Mouse (Mus musculus) midbrain, embryonic 14.5 days (tissue): Measurements from ENCODE around the gene Zfp605. TPM values are rescaled to one million over a fixed set of nuclear protein-coding genes. Genes with fewer than 3 reads are reported as not detected.

Source experiments
- ATAC-seq: fragments of 200-750 bp; cut with Nextera tagmentation; 2 replicates; pipeline ENCODE4 v1.8.0; 2017; ENCODE audit warnings: moderate number of reproducible peaks, moderate library complexity; ENCODE audit not compliant: low FRiP score, low TSS enrichment
- DNase-seq: peaks from one replicate; pipeline ENCODE4 v3.0.0-alpha.2; 2015
- H3K27ac ChIP-seq: fragments of 300-500 bp; sonication (generic); replicated peaks from 2 replicates; pipeline ENCODE4 v1.5.1; 2014; ENCODE audit warnings: mild to moderate bottlenecking, low read depth, low read length, moderate library complexity
- H3K27me3 ChIP-seq: fragments of 300-500 bp; sonication (generic); 2 replicates; pipeline ENCODE4 v1.6.1; 2014; ENCODE audit warnings: low read length, control low read depth, mixed read lengths; ENCODE audit not compliant: control insufficient read depth, insufficient read depth
- H3K36me3 ChIP-seq: fragments of 300-500 bp; sonication (generic); 2 replicates; pipeline ENCODE4 v1.6.1; 2014; ENCODE audit warnings: low read length, control low read depth; ENCODE audit not compliant: control insufficient read depth, insufficient read depth
- H3K4me1 ChIP-seq: fragments of 300-500 bp; sonication (generic); 2 replicates; pipeline ENCODE4 v1.6.1; 2014; ENCODE audit warnings: mild to moderate bottlenecking, antibody characterized with exemption, low read length, control low read depth; ENCODE audit not compliant: control insufficient read depth, insufficient read depth
- H3K4me2 ChIP-seq: fragments of 300-500 bp; sonication (generic); 2 replicates; pipeline ENCODE4 v1.6.1; 2014; ENCODE audit warnings: mild to moderate bottlenecking, low read length, moderate library complexity
- H3K4me3 ChIP-seq: fragments of 300-500 bp; sonication (generic); replicated peaks from 2 replicates; pipeline ENCODE4 v1.5.1; 2014; ENCODE audit warnings: low read depth, low read length
- H3K9ac ChIP-seq: fragments of 300-500 bp; sonication (generic); replicated peaks from 2 replicates; pipeline ENCODE4 v1.6.1; 2014; ENCODE audit warnings: mild to moderate bottlenecking, low read length, moderate library complexity
- H3K9me3 ChIP-seq: fragments of 300-500 bp; sonication (generic); 2 replicates; pipeline ENCODE4 v1.6.1; 2016; ENCODE audit warnings: low read length, control low read depth, mixed read lengths; ENCODE audit not compliant: control insufficient read depth
- WGBS: fragments of 180-500 bp; shearing (Covaris S2); extraction: QIAGEN DNeasy Blood & Tissue Kit; methylation state at CpG from one replicate; pipeline ENCODE4 v1.1.7; 2014; 5-methylcytosine and 5-hydroxymethylcytosine counted together
- polyA plus RNA-seq: library from polyadenylated mRNA; unstranded; fragments of >200 nt; fragmentation: Nextera tagmentation; extraction: Ambion mirVana; gene quantifications from 2 replicates; pipeline ENCODE4 v1.2.1, GENCODE M21; 2014

Zfp605 gene
- polyA plus RNA-seq, 1 experiment from 2014 or later, result 15.9 TPM

DNA sequence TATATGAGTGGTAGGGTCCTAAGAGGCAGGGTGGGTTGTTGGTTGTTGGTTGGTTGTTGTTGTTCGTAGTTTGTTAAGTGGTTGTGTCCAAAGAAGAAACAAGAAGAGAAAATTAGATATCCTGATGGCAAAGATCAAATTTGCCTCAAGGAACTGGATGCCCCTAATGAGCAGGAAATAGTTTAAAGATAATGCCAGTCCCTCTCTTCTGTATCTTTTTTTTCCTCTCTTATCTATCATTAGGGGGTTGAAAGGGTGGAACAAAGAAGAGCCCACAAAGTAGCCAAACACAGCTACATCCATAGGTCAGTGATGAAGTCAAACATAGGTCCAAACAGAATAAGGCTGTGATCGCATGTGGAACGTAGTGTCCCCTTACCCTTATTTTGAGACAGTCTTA lies 29.4 kb downstream of the Zfp605 start:
- H3K4me3 ChIP-seq, result no peak overlapping the region
- no peaks in the 10 kb centered on the region for H3K9me3 ChIP-seq
- H3K4me1 ChIP-seq, result peaks cover 9% of the 10 kb centered on the region
- H3K27ac ChIP-seq, result no peak overlapping the region
- peaks cover 49% of the 10 kb centered on the region for H3K36me3 ChIP-seq
- ATAC-seq (no peak), DNase-seq (no peak)
- H3K27me3 ChIP-seq, result no peaks in the 10 kb centered on the region
- no peak overlapping the region for H3K9ac ChIP-seq
- no peak overlapping the region for H3K4me2 ChIP-seq
- 95% methylated on average over 3 of the region's 3 CpGs for WGBS

DNA sequence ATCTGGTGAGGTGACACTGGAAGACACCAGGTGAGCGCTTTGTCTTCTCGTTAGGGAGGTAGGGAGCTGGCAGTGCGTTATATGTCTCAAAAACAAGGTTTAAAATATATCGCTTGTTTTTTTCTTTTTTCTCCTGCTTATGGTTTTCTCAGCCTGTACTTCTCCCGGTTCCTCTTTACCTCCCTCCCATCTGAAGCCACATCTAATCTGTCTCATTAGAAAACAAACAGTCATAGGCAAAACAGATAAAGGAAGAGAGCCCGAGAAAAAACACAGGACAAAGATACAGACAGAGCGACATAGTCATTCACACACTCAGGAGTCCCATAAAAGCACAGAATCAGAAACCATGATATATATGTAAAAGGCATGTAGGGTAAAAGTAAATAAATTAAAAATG lies 30.5 kb downstream of the Zfp605 start:
- H3K4me2 ChIP-seq, result no peak overlapping the region
- no peak overlapping the region for H3K27ac ChIP-seq
- DNase-seq (no peak), ATAC-seq (no peak)
- H3K4me1 ChIP-seq, result peaks cover 9% of the 10 kb centered on the region
- H3K9me3 ChIP-seq, result no peaks in the 10 kb centered on the region
- 96% methylated on average over 7 of the region's 7 CpGs for WGBS
- H3K36me3 ChIP-seq, result peaks cover 60% of the 10 kb centered on the region
- H3K27me3 ChIP-seq, result no peaks in the 10 kb centered on the region
- no peak overlapping the region for H3K9ac ChIP-seq
- no peak overlapping the region for H3K4me3 ChIP-seq

DNA sequence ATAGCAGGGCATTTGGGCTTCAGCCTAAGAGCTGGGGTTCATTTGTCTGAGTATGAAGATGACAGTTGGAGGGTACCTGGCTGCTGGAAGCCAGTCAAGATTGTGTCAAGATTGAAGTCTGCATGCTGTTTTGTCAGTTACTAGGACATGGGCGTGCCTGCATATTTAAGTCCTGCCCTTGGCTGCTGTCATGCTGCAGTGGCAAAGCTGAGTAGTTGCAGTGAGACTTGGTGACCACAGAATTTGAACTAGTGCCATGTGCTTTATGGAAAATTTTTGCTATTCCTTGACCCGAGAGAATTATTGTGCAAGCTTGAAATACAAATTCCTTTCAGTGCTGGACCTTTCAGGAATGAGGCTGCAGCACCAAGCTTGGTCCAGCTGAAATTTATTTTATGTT lies 32.4 kb downstream of the Zfp605 start:
- DNase-seq (no peak), ATAC-seq (no peak)
- Histone ChIP-seq H3K27me3 (no peaks in the 10 kb centered on the region), H3K27ac (no peak overlapping the region), H3K36me3 (peaks cover 78% of the 10 kb centered on the region), H3K9me3 (no peaks in the 10 kb centered on the region), H3K4me1 (no peaks in the 10 kb centered on the region), H3K4me2 (no peak overlapping the region), H3K4me3 (no peak overlapping the region), H3K9ac (no peak overlapping the region)
- WGBS, result 96% methylated on average over 2 of the region's 2 CpGs

DNA sequence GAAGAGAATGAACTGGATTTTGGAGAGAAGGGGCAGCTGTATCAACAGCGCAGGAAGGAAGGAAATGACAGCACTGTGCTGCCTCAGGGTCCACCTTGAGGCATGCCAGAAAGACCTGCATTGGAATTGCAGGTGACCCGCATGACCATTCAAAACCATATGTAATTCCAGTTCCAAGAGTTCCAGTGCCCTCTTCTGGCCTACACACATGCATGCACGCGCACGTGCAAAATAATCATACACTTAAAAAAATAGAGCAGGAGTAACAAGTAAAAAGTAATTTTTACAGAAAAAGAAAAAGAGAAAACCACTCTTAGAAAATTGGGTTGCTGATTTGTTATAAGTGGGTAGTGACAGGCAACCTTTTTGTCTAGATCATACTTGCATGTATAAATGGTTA lies 33.1 kb downstream of the Zfp605 start:
- ATAC-seq, result no peak
- DNase-seq, result peak; percentile 24
- Histone ChIP-seq H3K9ac (no peak overlapping the region), H3K36me3 (peaks cover 82% of the 10 kb centered on the region), H3K4me2 (no peak overlapping the region), H3K4me1 (no peaks in the 10 kb centered on the region), H3K27ac (no peak overlapping the region), H3K4me3 (no peak overlapping the region), H3K27me3 (no peaks in the 10 kb centered on the region), H3K9me3 (no peaks in the 10 kb centered on the region)
- 89% methylated on average over 5 of the region's 5 CpGs for WGBS

DNA sequence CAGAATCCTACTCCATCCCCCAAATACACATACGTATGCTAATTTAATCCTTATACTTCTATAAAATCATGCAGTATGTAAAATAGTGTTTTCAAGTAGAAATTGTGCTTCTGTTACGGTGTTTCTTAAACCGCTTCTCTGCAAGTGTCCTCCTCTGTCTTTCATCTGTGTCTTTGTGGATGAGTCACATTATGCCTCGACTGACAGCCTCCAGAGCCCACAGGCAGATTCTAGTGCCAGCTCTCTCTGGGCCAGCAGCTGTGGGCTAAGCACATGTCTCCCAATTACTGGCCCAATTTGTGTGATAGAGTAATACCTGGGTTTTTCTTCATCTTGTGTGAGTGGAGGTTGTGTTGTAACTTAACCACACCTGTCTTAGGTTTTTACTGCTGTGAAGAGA lies 59.5 kb downstream of the Zfp605 start:
- Histone ChIP-seq H3K36me3 (peaks cover 77% of the 10 kb centered on the region), H3K4me1 (no peaks in the 10 kb centered on the region), H3K27ac (no peak overlapping the region), H3K4me2 (no peak overlapping the region), H3K4me3 (no peak overlapping the region), H3K9me3 (no peaks in the 10 kb centered on the region), H3K9ac (no peak overlapping the region), H3K27me3 (no peaks in the 10 kb centered on the region)
- ATAC-seq (no peak), DNase-seq (no peak)
- 94% methylated on average over 4 of the region's 4 CpGs for WGBS

DNA sequence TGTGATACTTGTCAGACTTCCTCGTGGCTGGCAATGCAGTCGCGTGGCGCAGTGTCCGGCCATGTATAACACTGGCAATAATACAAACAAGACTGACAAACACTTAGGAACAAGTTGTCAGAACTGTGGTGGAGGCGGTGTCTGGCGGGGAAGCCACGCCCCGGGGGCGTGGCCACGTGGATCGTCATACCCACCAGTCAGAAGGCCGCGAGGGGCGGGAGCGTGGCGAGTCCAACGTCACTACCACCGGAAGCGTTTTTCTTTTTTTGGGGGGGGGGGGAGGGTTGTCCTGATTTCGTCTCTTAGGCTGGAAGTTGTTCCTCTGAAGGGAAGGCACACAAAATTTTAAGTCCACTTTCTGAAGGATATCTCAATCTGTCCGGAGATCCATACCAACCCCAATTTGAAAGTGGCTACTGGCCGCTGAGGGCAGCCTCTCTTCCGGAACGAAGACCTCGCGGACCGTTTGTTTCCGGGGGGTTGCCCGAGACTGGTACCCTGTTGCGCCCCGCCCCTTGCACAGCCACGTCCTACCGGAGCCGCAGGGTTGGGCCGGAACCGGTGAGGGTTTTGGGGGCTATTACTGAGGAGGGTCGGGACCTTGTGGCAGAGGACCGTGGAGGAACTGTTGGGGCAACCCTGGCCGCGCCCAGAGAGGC lies 66.6 kb downstream of the Zfp605 start, which contains the start of gene Golga3:
TSS of gene Golga3 (plus strand) at position 340 of the 659 bp plus-strand sequence.
- peak within 1 kb of the TSS; percentile 91 for H3K4me3 ChIP-seq
- DNase-seq, result peak; percentile 97
- H3K4me2 ChIP-seq, result peak within 1 kb of the TSS; percentile 90
- no peaks in the 10 kb centered on the region for H3K9me3 ChIP-seq
- peak; percentile 99 for ATAC-seq
- peak within 1 kb of the TSS; percentile 81 for H3K27ac ChIP-seq
- peaks cover 14% of the 10 kb centered on the region for H3K36me3 ChIP-seq
- WGBS, result under 1% methylated on average over 41 of the region's 41 CpGs
- peak within 1 kb of the TSS; percentile 90 for H3K9ac ChIP-seq
- no peaks in the 10 kb centered on the region for H3K27me3 ChIP-seq
- peaks cover 12% of the 10 kb centered on the region for H3K4me1 ChIP-seq

DNA sequence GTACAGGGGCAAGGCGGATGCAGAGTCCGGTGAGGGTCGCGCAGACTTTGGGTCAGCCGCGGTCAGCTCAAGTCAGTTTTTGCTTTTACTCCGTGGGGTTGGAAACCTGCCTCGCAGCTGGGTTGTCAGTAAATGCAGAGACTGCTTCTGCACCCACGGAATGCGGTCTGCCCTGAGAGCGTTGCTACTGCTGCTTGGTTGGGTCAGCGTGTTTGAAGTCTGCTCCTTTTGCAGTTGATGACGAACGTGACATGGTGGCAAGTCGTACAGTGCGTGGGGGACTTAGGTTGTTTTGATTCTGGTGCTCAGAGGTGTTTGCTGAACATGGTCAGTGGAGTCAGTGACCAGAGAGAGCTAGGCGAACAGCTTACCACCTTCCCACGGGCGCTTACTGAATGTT lies 67.1 kb downstream of the Zfp605 start:
- H3K36me3 ChIP-seq, result peaks cover 14% of the 10 kb centered on the region
- no peak for DNase-seq
- H3K4me3 ChIP-seq, result peak overlapping the region; percentile 91
- ATAC-seq, result peak; percentile 19; the same call in 1 of the 2 replicates
- no peaks in the 10 kb centered on the region for H3K9me3 ChIP-seq
- WGBS, result 5% methylated on average over 19 of the region's 19 CpGs
- H3K4me2 ChIP-seq, result peak overlapping the region; percentile 90
- H3K27me3 ChIP-seq, result no peaks in the 10 kb centered on the region
- peaks cover 12% of the 10 kb centered on the region for H3K4me1 ChIP-seq
- H3K27ac ChIP-seq, result peak overlapping the region; percentile 81
- H3K9ac ChIP-seq, result peak overlapping the region; percentile 90

DNA sequence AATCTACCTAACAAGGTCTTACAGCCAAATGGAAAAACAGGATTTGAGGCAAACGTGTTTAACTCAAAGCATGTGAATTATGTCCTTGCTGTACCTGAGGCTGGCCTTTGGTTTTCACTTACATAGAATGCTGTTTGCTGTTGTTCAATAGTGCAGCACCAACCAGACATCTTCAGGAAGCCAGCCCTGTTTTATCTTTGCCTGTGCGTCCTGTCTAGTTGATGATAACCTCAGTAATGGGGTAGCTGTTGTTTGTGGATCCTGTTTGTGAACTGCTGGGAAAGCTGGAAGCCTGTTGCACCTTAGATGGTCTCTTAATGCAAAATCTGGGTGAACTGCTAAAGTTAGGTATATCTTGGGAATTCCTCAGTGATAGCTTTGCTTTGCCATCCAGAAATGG lies 68.7 kb downstream of the Zfp605 start:
- Histone ChIP-seq H3K27me3 (no peaks in the 10 kb centered on the region), H3K9ac (no peak overlapping the region), H3K4me1 (peaks cover 12% of the 10 kb centered on the region), H3K36me3 (peaks cover 17% of the 10 kb centered on the region), H3K9me3 (no peaks in the 10 kb centered on the region), H3K27ac (no peak overlapping the region), H3K4me2 (no peak overlapping the region), H3K4me3 (no peak overlapping the region)
- DNase-seq (no peak), ATAC-seq (no peak)
- 96% methylated on average over 2 of the region's 2 CpGs for WGBS
